Mouse (Mus musculus) lung, embryonic 15.5 days (tissue): ENCODE measurements around the gene Mpzl3. TPM values are rescaled to one million over a fixed set of nuclear protein-coding genes. Genes with fewer than 3 reads are reported as not detected.

Source experiments
- ATAC-seq: fragments of 200-750 bp; cut with Nextera tagmentation; 2 replicates; pipeline ENCODE4 v1.8.0; 2017; ENCODE audit warnings: moderate number of reproducible peaks, borderline replicate concordance; ENCODE audit not compliant: low FRiP score, low TSS enrichment; ENCODE audit errors: extremely low read depth
- H3K27ac ChIP-seq: fragments of 300-500 bp; sonication (generic); 2 replicates; pipeline ENCODE4 v1.5.1; 2015; ENCODE audit warnings: moderate library complexity, mild to moderate bottlenecking, inconsistent platforms
- H3K27me3 ChIP-seq: fragments of 300-500 bp; sonication (generic); 2 replicates; pipeline ENCODE4 v1.6.1; 2015; ENCODE audit warnings: inconsistent platforms
- H3K36me3 ChIP-seq: fragments of 300-500 bp; sonication (generic); 2 replicates; pipeline ENCODE4 v1.6.1; 2015; ENCODE audit warnings: inconsistent platforms
- H3K4me1 ChIP-seq: fragments of 300-500 bp; sonication (generic); 2 replicates; pipeline ENCODE4 v1.6.1; 2015; ENCODE audit warnings: inconsistent platforms
- H3K4me2 ChIP-seq: fragments of 300-500 bp; sonication (generic); 2 replicates; pipeline ENCODE4 v1.6.1; 2015; ENCODE audit warnings: inconsistent platforms, mild to moderate bottlenecking, moderate library complexity
- H3K4me3 ChIP-seq: fragments of 300-500 bp; sonication (generic); 2 replicates; pipeline ENCODE4 v1.5.1; 2015; ENCODE audit warnings: mild to moderate bottlenecking, inconsistent platforms
- H3K9ac ChIP-seq: fragments of 300-500 bp; sonication (generic); 2 replicates; pipeline ENCODE4 v1.6.1; 2015; ENCODE audit warnings: inconsistent platforms
- H3K9me3 ChIP-seq: fragments of 300-500 bp; sonication (generic); 2 replicates; pipeline ENCODE4 v1.6.1; 2016; ENCODE audit warnings: inconsistent platforms
- WGBS: fragments of 180-500 bp; shearing (Covaris S2); methylation state at CpG from one replicate; pipeline ENCODE4 v1.1.7; 2015; 5-methylcytosine and 5-hydroxymethylcytosine counted together
- polyA plus RNA-seq: library from polyadenylated mRNA; unstranded; fragments of >200 nt; fragmentation: Nextera tagmentation; extraction: Ambion mirVana; gene quantifications from 2 replicates; pipeline ENCODE4 v1.2.1, GENCODE M21; 2015

Mpzl3 gene
- 2.7 TPM in 2 replicates for polyA plus RNA-seq

- Histone ChIP-seq H3K27me3 (peaks cover 9% of the 10 kb centered on the region; the same call in 1 of the 2 replicates), H3K4me1 (no peaks in the 10 kb centered on the region; the same call in 1 of the 2 replicates), H3K4me2 (peak within 1 kb of the TSS; percentile 70), H3K9me3 (no peaks in the 10 kb centered on the region), H3K9ac (peak within 1 kb of the TSS; percentile 47), H3K4me3 (peak within 1 kb of the TSS; percentile 79), H3K36me3 (no peaks in the 10 kb centered on the region), H3K27ac (peak within 1 kb of the TSS; percentile 95)
- ATAC-seq = peak; percentile 92
- 2% methylated on average over 32 of the region's 33 CpGs for WGBS
Observed at GRCm38 (mm10) chr9:45055082-45055713, at the start of gene Mpzl3. Gene Mpzl3, plus strand, starts transcription at chr9:45055186.

GRCm38 (mm10) chr9:45007404-45007803 lies 47.6 kb upstream of the Mpzl3 start:
- Histone ChIP-seq H3K27ac (no peak overlapping the region), H3K9me3 (no peaks in the 10 kb centered on the region), H3K4me1 (no peaks in the 10 kb centered on the region), H3K4me2 (no peak overlapping the region), H3K9ac (no peak overlapping the region), H3K36me3 (no peaks in the 10 kb centered on the region), H3K27me3 (no peaks in the 10 kb centered on the region), H3K4me3 (no peak overlapping the region)
- no peak for ATAC-seq
- 66% methylated on average over 12 of the region's 12 CpGs for WGBS

- ATAC-seq = no peak
- no peak overlapping the region for H3K4me2 ChIP-seq
- 75% methylated on average over 4 of the region's 4 CpGs for WGBS
- H3K27ac ChIP-seq = no peak overlapping the region
- no peaks in the 10 kb centered on the region for H3K27me3 ChIP-seq
- no peaks in the 10 kb centered on the region for H3K36me3 ChIP-seq
- H3K4me1 ChIP-seq = no peaks in the 10 kb centered on the region
- H3K9ac ChIP-seq = no peak overlapping the region
- no peaks in the 10 kb centered on the region for H3K9me3 ChIP-seq
- H3K4me3 ChIP-seq = no peak overlapping the region
Observed at GRCm38 (mm10) chr9:45008342-45008741, 46.6 kb upstream of the Mpzl3 start.

- WGBS = 81% methylated on average over 19 of the region's 19 CpGs
- H3K9me3 ChIP-seq = no peaks in the 10 kb centered on the region
- no peak within 1 kb of the TSS for H3K27ac ChIP-seq
- no peak within 1 kb of the TSS for H3K4me3 ChIP-seq
- ATAC-seq = no peak
- H3K9ac ChIP-seq = no peak within 1 kb of the TSS
- no peaks in the 10 kb centered on the region for H3K4me1 ChIP-seq
- no peak within 1 kb of the TSS for H3K4me2 ChIP-seq
- H3K27me3 ChIP-seq = no peaks in the 10 kb centered on the region
- H3K36me3 ChIP-seq = no peaks in the 10 kb centered on the region
Observed at GRCm38 (mm10) chr9:45009180-45010078, 45.6 kb upstream of the Mpzl3 start, which contains the start of gene Cd3e. Gene Cd3e, minus strand, starts transcription at chr9:45009627.

GRCm38 (mm10) chr9:45010461-45010860 lies 44.5 kb upstream of the Mpzl3 start:
- H3K9me3 ChIP-seq = no peaks in the 10 kb centered on the region
- no peak overlapping the region for H3K4me2 ChIP-seq
- H3K27ac ChIP-seq = no peak overlapping the region
- 61% methylated on average over 4 of the region's 4 CpGs for WGBS
- H3K4me1 ChIP-seq = no peaks in the 10 kb centered on the region
- no peak overlapping the region for H3K9ac ChIP-seq
- no peaks in the 10 kb centered on the region for H3K36me3 ChIP-seq
- H3K4me3 ChIP-seq = no peak overlapping the region
- H3K27me3 ChIP-seq = no peaks in the 10 kb centered on the region
- ATAC-seq = no peak

GRCm38 (mm10) chr9:45011291-45011690 lies 43.7 kb upstream of the Mpzl3 start:
- H3K27me3 ChIP-seq = no peaks in the 10 kb centered on the region
- no peak overlapping the region for H3K9ac ChIP-seq
- no peak overlapping the region for H3K27ac ChIP-seq
- H3K9me3 ChIP-seq = no peaks in the 10 kb centered on the region
- no peaks in the 10 kb centered on the region for H3K4me1 ChIP-seq
- no peak for ATAC-seq
- H3K4me2 ChIP-seq = no peak overlapping the region
- no peak overlapping the region for H3K4me3 ChIP-seq
- WGBS = 33% methylated on average over 6 of the region's 6 CpGs
- no peaks in the 10 kb centered on the region for H3K36me3 ChIP-seq

GRCm38 (mm10) chr9:45014879-45015278 lies 40.1 kb upstream of the Mpzl3 start:
- ATAC-seq = no peak
- Histone ChIP-seq H3K4me1 (no peaks in the 10 kb centered on the region), H3K4me3 (no peak overlapping the region), H3K9me3 (no peaks in the 10 kb centered on the region), H3K9ac (no peak overlapping the region), H3K36me3 (no peaks in the 10 kb centered on the region), H3K27me3 (no peaks in the 10 kb centered on the region), H3K27ac (no peak overlapping the region), H3K4me2 (no peak overlapping the region)
- WGBS = 22% methylated on average over 2 of the region's 2 CpGs

GRCm38 (mm10) chr9:45015841-45016240 lies 39.1 kb upstream of the Mpzl3 start:
- Histone ChIP-seq H3K36me3 (no peaks in the 10 kb centered on the region), H3K4me1 (no peaks in the 10 kb centered on the region), H3K9ac (no peak overlapping the region), H3K9me3 (no peaks in the 10 kb centered on the region), H3K4me3 (no peak overlapping the region), H3K27ac (no peak overlapping the region), H3K4me2 (no peak overlapping the region), H3K27me3 (no peaks in the 10 kb centered on the region)
- 69% methylated on average over 3 of the region's 3 CpGs for WGBS
- no peak for ATAC-seq

- ATAC-seq = no peak
- Histone ChIP-seq H3K9me3 (no peaks in the 10 kb centered on the region), H3K27me3 (no peaks in the 10 kb centered on the region), H3K4me3 (no peak overlapping the region), H3K4me2 (no peak overlapping the region), H3K36me3 (no peaks in the 10 kb centered on the region), H3K27ac (no peak overlapping the region), H3K4me1 (no peaks in the 10 kb centered on the region), H3K9ac (no peak overlapping the region)
- 78% methylated on average over 11 of the region's 11 CpGs for whole genome bisulfite sequencing
Observed at GRCm38 (mm10) chr9:45018031-45018430, 37.0 kb upstream of the Mpzl3 start.

- 12% methylated on average over 3 of the region's 3 CpGs for WGBS
- no peaks in the 10 kb centered on the region for H3K9me3 ChIP-seq
- no peak for ATAC-seq
- H3K36me3 ChIP-seq = no peaks in the 10 kb centered on the region
- no peaks in the 10 kb centered on the region for H3K27me3 ChIP-seq
- H3K9ac ChIP-seq = no peak overlapping the region
- H3K27ac ChIP-seq = no peak overlapping the region
- H3K4me3 ChIP-seq = no peak overlapping the region
- no peaks in the 10 kb centered on the region for H3K4me1 ChIP-seq
- H3K4me2 ChIP-seq = no peak overlapping the region
Observed at GRCm38 (mm10) chr9:45022800-45023199, 32.2 kb upstream of the Mpzl3 start.

- no peaks in the 10 kb centered on the region for H3K4me1 ChIP-seq
- H3K9me3 ChIP-seq = no peaks in the 10 kb centered on the region
- no peak for ATAC-seq
- H3K27me3 ChIP-seq = no peaks in the 10 kb centered on the region
- no peak overlapping the region for H3K4me3 ChIP-seq
- H3K9ac ChIP-seq = no peak overlapping the region
- no peak overlapping the region for H3K27ac ChIP-seq
- 64% methylated on average over 3 of the region's 3 CpGs for WGBS
- no peaks in the 10 kb centered on the region for H3K36me3 ChIP-seq
- no peak overlapping the region for H3K4me2 ChIP-seq
Observed at GRCm38 (mm10) chr9:45023638-45024037, 31.3 kb upstream of the Mpzl3 start.

GRCm38 (mm10) chr9:45024187-45024586 lies 30.8 kb upstream of the Mpzl3 start:
- Histone ChIP-seq H3K4me2 (no peak overlapping the region), H3K27me3 (no peaks in the 10 kb centered on the region), H3K9me3 (no peaks in the 10 kb centered on the region), H3K27ac (no peak overlapping the region), H3K4me1 (no peaks in the 10 kb centered on the region), H3K4me3 (no peak overlapping the region), H3K36me3 (no peaks in the 10 kb centered on the region), H3K9ac (no peak overlapping the region)
- WGBS = 55% methylated on average over 2 of the region's 2 CpGs
- ATAC-seq = no peak
